In genomic region chr3:40685855-40686515, GRCm38 (mm10) we compare ENCODE assay signal across 9 mouse cellular contexts. TPM values are rescaled to one million over a fixed set of nuclear protein-coding genes. Genes with fewer than 3 reads are reported as not detected.
DNase-seq lines count a peak whose midpoint lies in the region; ATAC-seq lines count a peak whose summit lies in the region.
"Had no signal": no experiment of that assay in that cellular context is flagged by ENCODE, and none has a peak within 500 bp of the region (broad histone marks: within the 10 kb centered on the region; RNA-seq: fewer than 3 reads in every experiment).

No protein-coding gene starts in this region.

- H3K9ac ChIP-seq in intestine, embryonic 14.5 days (ENCODE audit: low read length), result no peak overlapping the region
- H3K9ac ChIP-seq in intestine, embryonic 15.5 days, result no peak overlapping the region
- H3K9ac ChIP-seq in forebrain, embryonic 14.5 days (ENCODE audit: low read length), result no peak overlapping the region
- no peak overlapping the region for H3K9ac ChIP-seq in heart, embryonic 11.5 days (ENCODE audit: low read depth, low read length)
- H3K9ac ChIP-seq: lung, embryonic 15.5 days had no signal

- peaks cover 8% of the 10 kb centered on the region; the same call in 1 of the 2 replicates for H3K4me1 ChIP-seq in intestine, embryonic 14.5 days (replicated peaks; ENCODE audit: control insufficient read depth, insufficient read depth, low read length)
- H3K4me1 ChIP-seq in intestine, embryonic 15.5 days (replicated peaks), result no peaks in the 10 kb centered on the region; the same call in 1 of the 2 replicates
- H3K4me1 ChIP-seq in forebrain, embryonic 14.5 days (ENCODE audit: control insufficient read depth, insufficient read depth, low read length), result peaks cover 21% of the 10 kb centered on the region
- H3K4me1 ChIP-seq in heart, embryonic 11.5 days (ENCODE audit: control insufficient read depth, insufficient read depth, low read length), result peaks cover 25% of the 10 kb centered on the region

- 15% methylated on average over 3 of the region's 3 CpGs for WGBS in intestine, embryonic 14.5 days
- 17% methylated on average over 3 of the region's 3 CpGs for WGBS in intestine, embryonic 15.5 days
- WGBS in forebrain, embryonic 14.5 days, result 9% methylated on average over 3 of the region's 3 CpGs
- WGBS in heart, embryonic 11.5 days (ENCODE audit: insufficient replicate concordance), result 28% methylated on average over 3 of the region's 3 CpGs

- DNase-seq in intestine, embryonic 14.5 days (ENCODE audit: low spot score), result peak; percentile 69
- DNase-seq in NIH3T3 (ENCODE audit: low read depth), result peak; percentile 66
- DNase-seq in forebrain, embryonic 14.5 days (ENCODE audit: low spot score), result peak; percentile 79
- peak; percentile 85 for DNase-seq in mesoderm, embryonic 11.5 days (ENCODE audit: low read depth, low spot score)
- DNase-seq in left cerebral cortex, adult 9 months (ENCODE audit: low spot score in 2 of 2), result no peak

- ATAC-seq in intestine, embryonic 14.5 days (replicated peaks; ENCODE audit: low FRiP score, low TSS enrichment, low read depth), result 0 out of 2 replicates have a peak, but pooled peaks have one; percentile 62
- no peak for ATAC-seq in intestine, embryonic 15.5 days
- ATAC-seq in forebrain, embryonic 14.5 days, result peak; percentile 73
- no peak for ATAC-seq in heart, embryonic 11.5 days (replicated peaks; ENCODE audit: insufficient number of reproducible peaks, low FRiP score, low TSS enrichment)
- no peak for ATAC-seq in frontal cortex, adult (ENCODE audit: low TSS enrichment)

- no peak overlapping the region for H3K4me2 ChIP-seq in intestine, embryonic 14.5 days (ENCODE audit: low read length)
- H3K4me2 ChIP-seq in intestine, embryonic 15.5 days (replicated peaks), result no peak overlapping the region
- H3K4me2 ChIP-seq in forebrain, embryonic 14.5 days (ENCODE audit: low read length), result no peak overlapping the region
- no peak overlapping the region for H3K4me2 ChIP-seq in heart, embryonic 11.5 days
- H3K4me2 ChIP-seq: lung, embryonic 15.5 days had no signal

- H3K9me3 ChIP-seq in intestine, embryonic 14.5 days (ENCODE audit: control insufficient read depth, low read length), result no peaks in the 10 kb centered on the region
- no peaks in the 10 kb centered on the region for H3K9me3 ChIP-seq in intestine, embryonic 15.5 days
- H3K9me3 ChIP-seq in forebrain, embryonic 14.5 days (replicated peaks; ENCODE audit: control insufficient read depth, low read length), result no peaks in the 10 kb centered on the region
- no peaks in the 10 kb centered on the region for H3K9me3 ChIP-seq in heart, embryonic 11.5 days (replicated peaks; ENCODE audit: control insufficient read depth, low read length)
- H3K9me3 ChIP-seq: lung, embryonic 15.5 days had no signal

- H3K36me3 ChIP-seq in intestine, embryonic 14.5 days (ENCODE audit: control insufficient read depth, insufficient read depth, low read length), result no peaks in the 10 kb centered on the region
- no peaks in the 10 kb centered on the region for H3K36me3 ChIP-seq in intestine, embryonic 15.5 days
- peaks cover 10% of the 10 kb centered on the region; the same call in 1 of the 2 replicates for H3K36me3 ChIP-seq in forebrain, embryonic 14.5 days (ENCODE audit: control insufficient read depth, insufficient read depth, low read length)
- H3K36me3 ChIP-seq in heart, embryonic 11.5 days (ENCODE audit: control insufficient read depth, insufficient read depth, low read length), result no peaks in the 10 kb centered on the region
- H3K36me3 ChIP-seq: lung, embryonic 15.5 days had no signal

- no peaks in the 10 kb centered on the region for H3K27me3 ChIP-seq in intestine, embryonic 14.5 days (replicated peaks; ENCODE audit: control insufficient read depth, insufficient read depth, low read length)
- no peaks in the 10 kb centered on the region for H3K27me3 ChIP-seq in intestine, embryonic 15.5 days (replicated peaks)
- no peaks in the 10 kb centered on the region for H3K27me3 ChIP-seq in forebrain, embryonic 14.5 days (replicated peaks; ENCODE audit: control insufficient read depth, insufficient read depth, low read length)
- no peaks in the 10 kb centered on the region for H3K27me3 ChIP-seq in heart, embryonic 11.5 days (ENCODE audit: control insufficient read depth, insufficient read depth, low read length)
- H3K27me3 ChIP-seq: lung, embryonic 15.5 days had no signal

- H3K4me3 ChIP-seq in intestine, embryonic 14.5 days (ENCODE audit: low read depth, low read length), result no peak overlapping the region
- H3K4me3 ChIP-seq in intestine, embryonic 15.5 days (replicated peaks), result no peak overlapping the region
- H3K4me3 ChIP-seq in forebrain, embryonic 14.5 days (ENCODE audit: low read depth, low read length), result no peak overlapping the region
- H3K4me3 ChIP-seq in heart, embryonic 11.5 days (ENCODE audit: low read depth, low read length), result no peak overlapping the region
- H3K4me3 ChIP-seq: lung, embryonic 15.5 days had no signal

- H3K27ac ChIP-seq in intestine, embryonic 14.5 days (ENCODE audit: low read depth), result no peak overlapping the region
- no peak overlapping the region for H3K27ac ChIP-seq in intestine, embryonic 15.5 days
- H3K27ac ChIP-seq in forebrain, embryonic 14.5 days (ENCODE audit: low read depth, low read length), result no peak overlapping the region; the same call in 1 of the 2 replicates
- H3K27ac ChIP-seq in heart, embryonic 11.5 days (ENCODE audit: low read depth, low read length), result no peak overlapping the region
- H3K27ac ChIP-seq: lung, embryonic 15.5 days had no signal

RNA-seq across cellular contexts. Expression of gene Slc25a31, which starts 22.7 kb away (rescaled TPM):
- 0.14 TPM in 1 of 2 replicates, not detected in the other for polyA plus RNA-seq in intestine, embryonic 14.5 days (2014; fragmentation: Nextera tagmentation; extraction: Ambion mirVana)
- 0.15 TPM in 1 of 2 replicates, not detected in the other for polyA plus RNA-seq in intestine, embryonic 15.5 days (2015; fragmentation: Nextera tagmentation; extraction: Ambion mirVana)
- 0.25 TPM in 1 of 2 replicates, not detected in the other for polyA plus RNA-seq in forebrain, embryonic 14.5 days (2014; fragmentation: Nextera tagmentation; extraction: Ambion mirVana)
- 0.56 and 0.66 TPM in 2 replicates for polyA plus RNA-seq in heart, embryonic 11.5 days (2014; fragmentation: Nextera tagmentation; extraction: Ambion mirVana)

RNA-seq across cellular contexts. Expression of gene Hspa4l, which starts 58.3 kb away (rescaled TPM):
- polyA plus RNA-seq in intestine, embryonic 14.5 days (2014; fragmentation: Nextera tagmentation; extraction: Ambion mirVana), result 11.6 and 13.9 TPM in 2 replicates
- 13.9 and 14.4 TPM in 2 replicates for polyA plus RNA-seq in intestine, embryonic 15.5 days (2015; fragmentation: Nextera tagmentation; extraction: Ambion mirVana)
- polyA plus RNA-seq in forebrain, embryonic 14.5 days (2014; fragmentation: Nextera tagmentation; extraction: Ambion mirVana), result 38.2 and 46.0 TPM in 2 replicates
- polyA plus RNA-seq in heart, embryonic 11.5 days (2014; fragmentation: Nextera tagmentation; extraction: Ambion mirVana), result 30.0 and 31.1 TPM in 2 replicates

Comparison
In these comparisons a context has a peak if more than half of its experiments do, and no peak if none do; other contexts are left out.
1. ATAC-seq: peak in intestine, embryonic 14.5 days (single experiment) and forebrain, embryonic 14.5 days (single experiment); none in intestine, embryonic 15.5 days (single experiment), heart, embryonic 11.5 days (single experiment) and frontal cortex, adult (single experiment).
2. DNase-seq: peak in intestine, embryonic 14.5 days (single experiment), NIH3T3 (single experiment), forebrain, embryonic 14.5 days (single experiment) and mesoderm, embryonic 11.5 days (single experiment); none in left cerebral cortex, adult 9 months (0 of 2).